Mouse (Mus musculus): ENCODE measurements around the gene Ubac2.

- no peak for TF ChIP-seq CTCF (IDR thresholded peaks at IDR 0.05; ENCODE audit: low read depth, low read length)
- no peak for TF ChIP-seq POLR2A (IDR thresholded peaks at IDR 0.05; ENCODE audit: borderline replicate concordance, low read depth, low read length)
Measured at GRCm38 (mm10) chr14:121986028-121986427, 107.6 kb downstream of the Ubac2 start.
